Mouse (Mus musculus) ES-E14 (cell line): ENCODE results near the gene Tmem159.

Source experiments
- CHD2 ChIP-seq: IDR thresholded peaks from 2 replicates; pipeline ENCODE4 v1.6.1; 2014; ENCODE audit warnings: mild to moderate bottlenecking, low read depth, low read length, inconsistent platforms
- HCFC1 ChIP-seq: IDR thresholded peaks from 2 replicates; pipeline ENCODE4 v1.6.1; 2012; ENCODE audit warnings: low read length, inconsistent platforms, borderline replicate concordance; ENCODE audit not compliant: insufficient read depth
- MAFK ChIP-seq: IDR thresholded peaks from 2 replicates; pipeline ENCODE4 v1.6.1; 2014; ENCODE audit warnings: mild to moderate bottlenecking, low read depth, low read length, inconsistent platforms; ENCODE audit not compliant: insufficient read depth
- ZNF384 ChIP-seq: IDR thresholded peaks from 2 replicates; pipeline ENCODE4 v1.6.1; 2012; ENCODE audit warnings: low read depth, low read length, inconsistent platforms

DNA sequence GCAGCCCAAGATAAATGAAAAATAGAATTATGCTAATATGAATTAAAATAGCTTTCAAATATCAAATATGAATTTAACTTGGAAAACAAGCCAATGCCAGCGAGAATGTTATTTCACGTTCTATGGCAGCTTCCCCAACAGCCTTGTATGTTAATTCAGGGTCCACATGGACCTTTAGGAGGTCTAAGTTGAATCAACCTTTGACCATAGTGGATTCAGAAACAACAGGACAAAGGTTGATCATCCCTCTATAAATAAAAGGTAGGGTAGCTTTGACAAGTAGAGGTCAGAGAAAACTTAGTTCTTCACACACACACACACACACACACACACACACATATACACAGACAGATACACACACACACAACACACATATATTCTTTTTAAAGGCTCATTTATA is 48.7 kb downstream of the Tmem159 start:
- TF ChIP-seq MAFK (no peak), HCFC1 (no peak), CHD2 (no peak), ZNF384 (no peak)
